Mouse (Mus musculus): ENCODE data around the gene Ndufaf4. TPM values are rescaled to one million over a fixed set of nuclear protein-coding genes. Genes with fewer than 3 reads are reported as not detected.

Ndufaf4 gene
- polyA plus RNA-seq, 1 experiment from 2014 or later = 59.8 TPM

GRCm38 (mm10) chr4:24915631-24916030 lies 17.7 kb downstream of the Ndufaf4 start:
- no peak for ATAC-seq (ENCODE audit: low FRiP score)
- no peak overlapping the region for H3K4me2 ChIP-seq
- H3K4me1 ChIP-seq = no peaks in the 10 kb centered on the region
- no peak overlapping the region for H3K4me3 ChIP-seq (replicated peaks)
- H3K9ac ChIP-seq = no peak overlapping the region
- WGBS = 92% methylated on average over 2 of the region's 2 CpGs
- H3K9me3 ChIP-seq = no peaks in the 10 kb centered on the region
- no peaks in the 10 kb centered on the region for H3K27me3 ChIP-seq
- no peaks in the 10 kb centered on the region for H3K36me3 ChIP-seq (replicated peaks)
- no peak overlapping the region for H3K27ac ChIP-seq

GRCm38 (mm10) chr4:24920006-24920577 lies 22.2 kb downstream of the Ndufaf4 start:
- Histone ChIP-seq H3K27ac (no peak overlapping the region), H3K4me3 (replicated peaks) (no peak overlapping the region), H3K36me3 (replicated peaks) (no peaks in the 10 kb centered on the region), H3K4me1 (no peaks in the 10 kb centered on the region), H3K9ac (no peak overlapping the region), H3K27me3 (no peaks in the 10 kb centered on the region), H3K9me3 (no peaks in the 10 kb centered on the region), H3K4me2 (no peak overlapping the region)
- no peak for ATAC-seq (ENCODE audit: low FRiP score)
- 57% methylated on average over 5 of the region's 5 CpGs for WGBS

- ATAC-seq (ENCODE audit: low FRiP score) = no peak
These were observed 26.8 kb downstream of the Ndufaf4 start for GRCm38 (mm10) chr4:24924726-24925125.

GRCm38 (mm10) chr4:24928260-24928780 lies 30.4 kb downstream of the Ndufaf4 start:
- H3K4me3 ChIP-seq (replicated peaks) = no peak overlapping the region
- no peaks in the 10 kb centered on the region for H3K36me3 ChIP-seq (replicated peaks)
- H3K4me2 ChIP-seq = no peak overlapping the region
- no peaks in the 10 kb centered on the region for H3K9me3 ChIP-seq
- no peak for ATAC-seq (ENCODE audit: low FRiP score)
- H3K9ac ChIP-seq = no peak overlapping the region
- H3K27ac ChIP-seq = no peak overlapping the region
- H3K27me3 ChIP-seq = no peaks in the 10 kb centered on the region
- 87% methylated on average over 5 of the region's 5 CpGs for WGBS
- H3K4me1 ChIP-seq = no peaks in the 10 kb centered on the region

More at GRCm38 (mm10) chr4:24924726-24925125, 26.8 kb downstream of the Ndufaf4 start:
- Histone ChIP-seq H3K4me1 (no peaks in the 10 kb centered on the region), H3K4me2 (no peak overlapping the region), H3K4me3 (replicated peaks) (no peak overlapping the region), H3K9me3 (no peaks in the 10 kb centered on the region), H3K9ac (no peak overlapping the region), H3K36me3 (replicated peaks) (no peaks in the 10 kb centered on the region), H3K27ac (no peak overlapping the region), H3K27me3 (no peaks in the 10 kb centered on the region)
- 82% methylated on average over 2 of the region's 2 CpGs for WGBS

- no peak for ATAC-seq (ENCODE audit: low FRiP score)
- H3K4me3 ChIP-seq (replicated peaks) = no peak overlapping the region
- H3K27me3 ChIP-seq = no peaks in the 10 kb centered on the region
- no peak overlapping the region for H3K27ac ChIP-seq
- H3K9me3 ChIP-seq = no peaks in the 10 kb centered on the region
- H3K9ac ChIP-seq = no peak overlapping the region
- WGBS = 72% methylated on average over 5 of the region's 5 CpGs
- no peaks in the 10 kb centered on the region for H3K36me3 ChIP-seq (replicated peaks)
- H3K4me1 ChIP-seq = no peaks in the 10 kb centered on the region
- no peak overlapping the region for H3K4me2 ChIP-seq
These were observed 31.0 kb downstream of the Ndufaf4 start for GRCm38 (mm10) chr4:24928926-24929325.

GRCm38 (mm10) chr4:24942728-24943424 lies 45.0 kb downstream of the Ndufaf4 start:
- Histone ChIP-seq H3K27me3 (no peaks in the 10 kb centered on the region), H3K27ac (no peak overlapping the region), H3K4me1 (no peaks in the 10 kb centered on the region; the same call in 1 of the 2 replicates), H3K4me2 (no peak overlapping the region), H3K4me3 (replicated peaks) (no peak overlapping the region), H3K9me3 (no peaks in the 10 kb centered on the region), H3K9ac (no peak overlapping the region), H3K36me3 (replicated peaks) (no peaks in the 10 kb centered on the region)
- 37% methylated on average over 6 of the region's 6 CpGs for WGBS
- no peak for ATAC-seq (ENCODE audit: low FRiP score)

Other genes with a start within 250 kb of the Ndufaf4 start
- gene Klhl32, start 47.0 kb upstream of the Ndufaf4 start, polyA plus RNA-seq (2016; fragmentation: Nextera tagmentation; extraction: Ambion mirVana) = 10.5 and 11.6 TPM in 2 replicates
- 2.3 and 2.6 TPM in 2 replicates for gene Gpr63, start 68.3 kb downstream of the Ndufaf4 start, polyA plus RNA-seq (2016; fragmentation: Nextera tagmentation; extraction: Ambion mirVana)

All from forebrain, embryonic 12.5 days (tissue).